Mouse (Mus musculus): ENCODE data around the gene Ctsj. TPM values are rescaled to one million over a fixed set of nuclear protein-coding genes. Genes with fewer than 3 reads are reported as not detected.

Gene Ctsj
- polyA plus RNA-seq, 1 experiment from 2014 or later: not detected

GRCm38 (mm10) chr13:60961706-60962105 is 44.1 kb downstream of the Ctsj start:
- WGBS: 56% methylated on average over 5 of the region's 5 CpGs
- H3K4me2 ChIP-seq: no peak overlapping the region
- H3K9ac ChIP-seq (ENCODE audit: low read depth, low read length): no peak overlapping the region
- DNase-seq (ENCODE audit: low spot score): no peak
- no peaks in the 10 kb centered on the region for H3K36me3 ChIP-seq (ENCODE audit: control insufficient read depth, insufficient read depth, low read length)
- ATAC-seq (replicated peaks; ENCODE audit: low FRiP score): no peak
- no peaks in the 10 kb centered on the region for H3K4me1 ChIP-seq (replicated peaks; ENCODE audit: control insufficient read depth, insufficient read depth, low read length)
- H3K4me3 ChIP-seq (ENCODE audit: low read depth, low read length): no peak overlapping the region
- no peaks in the 10 kb centered on the region for H3K27me3 ChIP-seq (replicated peaks; ENCODE audit: control insufficient read depth, insufficient read depth, low read length)
- no peak overlapping the region for H3K27ac ChIP-seq (ENCODE audit: low read depth, low read length)
- H3K9me3 ChIP-seq (ENCODE audit: control insufficient read depth, low read length): peaks cover 2% of the 10 kb centered on the region; the same call in 1 of the 2 replicates

Other genes with a start within 250 kb of the Ctsj start
- gene BC051665, start 219.6 kb downstream of the Ctsj start, polyA plus RNA-seq (2014; fragmentation: Nextera tagmentation; extraction: Ambion mirVana): not detected in 2 replicates
- gene Ctsll3, start 203.1 kb downstream of the Ctsj start, polyA plus RNA-seq (2014; fragmentation: Nextera tagmentation; extraction: Ambion mirVana): not detected in 2 replicates
- 0.18 TPM in 1 of 2 replicates, not detected in the other for gene 4930486L24Rik, start 141.5 kb downstream of the Ctsj start, polyA plus RNA-seq (2014; fragmentation: Nextera tagmentation; extraction: Ambion mirVana)
- 0.16 and 0.34 TPM in 2 replicates for gene Gm49392, start 109.1 kb downstream of the Ctsj start, polyA plus RNA-seq (2014; fragmentation: Nextera tagmentation; extraction: Ambion mirVana)
- gene Ctla2b, start 108.5 kb downstream of the Ctsj start, polyA plus RNA-seq (2014; fragmentation: Nextera tagmentation; extraction: Ambion mirVana): 7.2 and 7.8 TPM in 2 replicates
- gene Tpbpb, start 101.1 kb downstream of the Ctsj start, polyA plus RNA-seq (2014; fragmentation: Nextera tagmentation; extraction: Ambion mirVana): not detected in 2 replicates
- gene Gm49393, start 70.4 kb downstream of the Ctsj start, polyA plus RNA-seq (2014; fragmentation: Nextera tagmentation; extraction: Ambion mirVana): not detected in 2 replicates
- gene Gm49391, start 69.4 kb downstream of the Ctsj start, polyA plus RNA-seq (2014; fragmentation: Nextera tagmentation; extraction: Ambion mirVana): 2.5 and 2.8 TPM in 2 replicates
- 44.5 and 46.4 TPM in 2 replicates for gene Ctla2a, start 69.3 kb downstream of the Ctsj start, polyA plus RNA-seq (2014; fragmentation: Nextera tagmentation; extraction: Ambion mirVana)
- gene Tpbpa, start 64.0 kb downstream of the Ctsj start, polyA plus RNA-seq (2014; fragmentation: Nextera tagmentation; extraction: Ambion mirVana): not detected in 2 replicates
- gene Ctsq, start 34.7 kb upstream of the Ctsj start, polyA plus RNA-seq (2014; fragmentation: Nextera tagmentation; extraction: Ambion mirVana): not detected in 2 replicates
- gene Ctsr, start 158.3 kb upstream of the Ctsj start, polyA plus RNA-seq (2014; fragmentation: Nextera tagmentation; extraction: Ambion mirVana): not detected in 2 replicates
- not detected in 2 replicates for gene Cts6, start 197.5 kb upstream of the Ctsj start, polyA plus RNA-seq (2014; fragmentation: Nextera tagmentation; extraction: Ambion mirVana)
- not detected in 2 replicates for gene Cts8, start 249.4 kb upstream of the Ctsj start, polyA plus RNA-seq (2014; fragmentation: Nextera tagmentation; extraction: Ambion mirVana)